ENCODE assay signal across 8 mouse cellular contexts in genomic region chr2:164823181-164823585, GRCm38 (mm10). TPM values are rescaled to one million over a fixed set of nuclear protein-coding genes. Genes with fewer than 3 reads are reported as not detected.
DNase-seq lines count a peak whose midpoint lies in the region; ATAC-seq and TF ChIP-seq lines count a peak whose summit lies in the region.

No protein-coding gene starts in this region.

- peaks cover 14% of the 10 kb centered on the region for H3K4me1 ChIP-seq in kidney, embryonic 16.5 days (ENCODE audit: insufficient read depth, low read length)
- H3K4me1 ChIP-seq in forebrain, embryonic 12.5 days = peaks cover 15% of the 10 kb centered on the region
- H3K4me1 ChIP-seq in limb, embryonic 14.5 days (ENCODE audit: control insufficient read depth, insufficient read depth, low read length) = peaks cover 6% of the 10 kb centered on the region; the same call in 1 of the 2 replicates

- H3K27ac ChIP-seq in kidney, embryonic 16.5 days (ENCODE audit: low read length) = peak overlapping the region; percentile 86
- peak overlapping the region; percentile 88 for H3K27ac ChIP-seq in forebrain, embryonic 12.5 days
- peak overlapping the region; percentile 61 for H3K27ac ChIP-seq in limb, embryonic 14.5 days (replicated peaks; ENCODE audit: low read depth, low read length)

- WGBS in kidney, embryonic 16.5 days = 2% methylated on average over 10 of the region's 10 CpGs
- 3% methylated on average over 10 of the region's 10 CpGs for WGBS in forebrain, embryonic 12.5 days
- WGBS in limb, embryonic 14.5 days = 2% methylated on average over 10 of the region's 10 CpGs

- H3K9ac ChIP-seq in kidney, embryonic 16.5 days (replicated peaks; ENCODE audit: low read length) = peak overlapping the region; percentile 78
- peak overlapping the region; percentile 67 for H3K9ac ChIP-seq in forebrain, embryonic 12.5 days
- peak overlapping the region; percentile 57 for H3K9ac ChIP-seq in limb, embryonic 14.5 days (ENCODE audit: low read depth, low read length, severe bottlenecking)

- peak overlapping the region; percentile 89 for H3K4me3 ChIP-seq in kidney, embryonic 16.5 days (ENCODE audit: low read length)
- H3K4me3 ChIP-seq in forebrain, embryonic 12.5 days (replicated peaks) = peak overlapping the region; percentile 64
- peak overlapping the region; percentile 82 for H3K4me3 ChIP-seq in limb, embryonic 14.5 days (replicated peaks; ENCODE audit: low read length)

- H3K4me2 ChIP-seq in kidney, embryonic 16.5 days (replicated peaks; ENCODE audit: low read depth, low read length) = peak overlapping the region; percentile 54
- peak overlapping the region; percentile 53 for H3K4me2 ChIP-seq in forebrain, embryonic 12.5 days
- peak overlapping the region; percentile 66 for H3K4me2 ChIP-seq in limb, embryonic 14.5 days (replicated peaks; ENCODE audit: low read depth, low read length, severe bottlenecking)

- DNase-seq in kidney, adult 18-20 months = no peak
- peak; percentile 65 for DNase-seq in NIH3T3 (ENCODE audit: low read depth)
- peak; percentile 44 for DNase-seq in limb, embryonic 14.5 days (ENCODE audit: low spot score)
- DNase-seq in ovary, postnatal 10 days (ENCODE audit: low spot score) = no peak
- DNase-seq in ovary, postnatal 14 days (ENCODE audit: low spot score) = no peak

- ATAC-seq in kidney, embryonic 16.5 days (ENCODE audit: low FRiP score, low TSS enrichment) = peak; percentile 78
- peak; percentile 75 for ATAC-seq in forebrain, embryonic 12.5 days (ENCODE audit: low FRiP score)
- ATAC-seq in limb, embryonic 14.5 days (ENCODE audit: low FRiP score, low read depth) = peak; percentile 34
- peak; percentile 14; the same call in 1 of the 2 replicates for ATAC-seq in monocyte, adult 5-6 weeks (replicated peaks; ENCODE audit: insufficient number of reproducible peaks, low FRiP score, low TSS enrichment, poor library complexity, severe bottlenecking)

- H3K9me3 ChIP-seq in kidney, embryonic 16.5 days (ENCODE audit: low read length) = no peaks in the 10 kb centered on the region
- no peaks in the 10 kb centered on the region for H3K9me3 ChIP-seq in forebrain, embryonic 12.5 days
- no peaks in the 10 kb centered on the region for H3K9me3 ChIP-seq in limb, embryonic 14.5 days (ENCODE audit: control insufficient read depth, low read length)

- no peaks in the 10 kb centered on the region for H3K27me3 ChIP-seq in kidney, embryonic 16.5 days (ENCODE audit: insufficient read depth, low read length)
- H3K27me3 ChIP-seq in forebrain, embryonic 12.5 days = no peaks in the 10 kb centered on the region
- no peaks in the 10 kb centered on the region for H3K27me3 ChIP-seq in limb, embryonic 14.5 days (ENCODE audit: control insufficient read depth, insufficient read depth, low read length)

- TF ChIP-seq POLR2A in limb, embryonic 14.5 days (IDR thresholded peaks at IDR 0.05; ENCODE audit: borderline replicate concordance, extremely low read depth, insufficient read depth, insufficient read length) = no peak

- peaks cover 27% of the 10 kb centered on the region for H3K36me3 ChIP-seq in kidney, embryonic 16.5 days (ENCODE audit: insufficient read depth, low read length)
- peaks cover 52% of the 10 kb centered on the region for H3K36me3 ChIP-seq in forebrain, embryonic 12.5 days (replicated peaks)
- H3K36me3 ChIP-seq in limb, embryonic 14.5 days (ENCODE audit: control insufficient read depth, insufficient read depth, low read length) = peaks cover 41% of the 10 kb centered on the region

RNA-seq across cellular contexts. Expression of gene Zswim1, which starts 0.7 kb away (rescaled TPM):
- 21.7 and 22.3 TPM in 2 replicates for polyA plus RNA-seq in kidney, embryonic 16.5 days (2015; fragmentation: Nextera tagmentation; extraction: Ambion mirVana)
- polyA plus RNA-seq in forebrain, embryonic 12.5 days (2016; fragmentation: Nextera tagmentation; extraction: Ambion mirVana) = 21.4 and 25.7 TPM in 2 replicates
- polyA plus RNA-seq in limb, embryonic 14.5 days (2012; rRNA removed) = 9.1 and 11.2 TPM in 2 replicates
- 19.5 and 19.9 TPM in 2 replicates for polyA plus RNA-seq in limb, embryonic 14.5 days (2014; fragmentation: Nextera tagmentation; extraction: Ambion mirVana)
- 0.67 to 1.8 TPM (median 1.7 TPM) in 3 replicates for total RNA-seq in monocyte, adult 5-6 weeks (2017)

RNA-seq across cellular contexts. Expression of gene Spata25, which starts 5.2 kb away (rescaled TPM):
- not detected in 2 replicates for polyA plus RNA-seq in kidney, embryonic 16.5 days (2015; fragmentation: Nextera tagmentation; extraction: Ambion mirVana)
- not detected in 2 replicates for polyA plus RNA-seq in forebrain, embryonic 12.5 days (2016; fragmentation: Nextera tagmentation; extraction: Ambion mirVana)
- polyA plus RNA-seq in limb, embryonic 14.5 days (2012; rRNA removed) = 0.09 and 0.13 TPM in 2 replicates
- polyA plus RNA-seq in limb, embryonic 14.5 days (2014; fragmentation: Nextera tagmentation; extraction: Ambion mirVana) = not detected in 2 replicates
- not detected in 3 replicates for total RNA-seq in monocyte, adult 5-6 weeks (2017)

RNA-seq across cellular contexts. Expression of gene Ctsa, which starts 9.5 kb away (rescaled TPM):
- 206 and 211 TPM in 2 replicates for polyA plus RNA-seq in kidney, embryonic 16.5 days (2015; fragmentation: Nextera tagmentation; extraction: Ambion mirVana)
- polyA plus RNA-seq in forebrain, embryonic 12.5 days (2016; fragmentation: Nextera tagmentation; extraction: Ambion mirVana) = 85.8 and 88.3 TPM in 2 replicates
- 197 and 285 TPM in 2 replicates for polyA plus RNA-seq in limb, embryonic 14.5 days (2012; rRNA removed)
- 147 and 163 TPM in 2 replicates for polyA plus RNA-seq in limb, embryonic 14.5 days (2014; fragmentation: Nextera tagmentation; extraction: Ambion mirVana)
- total RNA-seq in monocyte, adult 5-6 weeks (2017) = 283 to 459 TPM (median 330 TPM) in 3 replicates

RNA-seq across cellular contexts. Expression of gene Neurl2, which starts 10.1 kb away (rescaled TPM):
- polyA plus RNA-seq in kidney, embryonic 16.5 days (2015; fragmentation: Nextera tagmentation; extraction: Ambion mirVana) = 8.8 and 9.0 TPM in 2 replicates
- polyA plus RNA-seq in forebrain, embryonic 12.5 days (2016; fragmentation: Nextera tagmentation; extraction: Ambion mirVana) = 4.2 and 4.6 TPM in 2 replicates
- 7.2 and 8.5 TPM in 2 replicates for polyA plus RNA-seq in limb, embryonic 14.5 days (2012; rRNA removed)
- polyA plus RNA-seq in limb, embryonic 14.5 days (2014; fragmentation: Nextera tagmentation; extraction: Ambion mirVana) = 5.5 and 7.6 TPM in 2 replicates
- total RNA-seq in monocyte, adult 5-6 weeks (2017) = 0.97 to 3.0 TPM (median 2.3 TPM) in 3 replicates

RNA-seq across cellular contexts. Expression of gene Zswim3, which starts 18.3 kb away (rescaled TPM):
- polyA plus RNA-seq in kidney, embryonic 16.5 days (2015; fragmentation: Nextera tagmentation; extraction: Ambion mirVana) = 10.6 and 11.9 TPM in 2 replicates
- 10.2 and 10.7 TPM in 2 replicates for polyA plus RNA-seq in forebrain, embryonic 12.5 days (2016; fragmentation: Nextera tagmentation; extraction: Ambion mirVana)
- 4.3 and 4.9 TPM in 2 replicates for polyA plus RNA-seq in limb, embryonic 14.5 days (2012; rRNA removed)
- 6.9 and 7.0 TPM in 2 replicates for polyA plus RNA-seq in limb, embryonic 14.5 days (2014; fragmentation: Nextera tagmentation; extraction: Ambion mirVana)
- total RNA-seq in monocyte, adult 5-6 weeks (2017) = 1.2 to 5.3 TPM (median 1.9 TPM) in 3 replicates

Comparison
In these comparisons a context has a peak if more than half of its experiments do, and no peak if none do; other contexts are left out.
1. ATAC-seq: peak in every context shown above with its lines; median percentile 78 in kidney, embryonic 16.5 days; 75 in forebrain, embryonic 12.5 days; 34 in limb, embryonic 14.5 days; 14 in monocyte, adult 5-6 weeks.
2. DNase-seq: peak in NIH3T3 (single experiment) and limb, embryonic 14.5 days (single experiment); none in kidney, adult 18-20 months (single experiment), ovary, postnatal 10 days (single experiment) and ovary, postnatal 14 days (single experiment).
3. Peak in every context shown above with its lines, with median percentiles within 50 percentile points of each other: H3K27ac ChIP-seq, H3K4me2 ChIP-seq, H3K4me3 ChIP-seq and H3K9ac ChIP-seq.